Mouse (Mus musculus) adrenal gland, postnatal 25 days (tissue): ENCODE results near the gene Sema6c. TPM values are rescaled to one million over a fixed set of nuclear protein-coding genes. Genes with fewer than 3 reads are reported as not detected.
"Not testable (repeated sequence)": the region's sequence is repeated elsewhere in the genome, so short reads cannot be mapped to it uniquely, and the experiment has no call there.

ENCODE experiments used
- DNase-seq: peaks from one replicate; pipeline ENCODE4 v3.0.0; 2021; ENCODE audit warnings: mixed read lengths
- long read RNA-seq: library from polyadenylated mRNA; stranded (forward); transcript quantifications from one replicate; pipeline ENCODE4 v2.0.0, GENCODE M21; 2021
- total RNA-seq: library from RNA; stranded (reverse); gene quantifications from 2 replicates; pipeline ENCODE4 v1.2.3, GENCODE M21; 2021

Sema6c gene
- 3.9 and 5.0 TPM in 2 replicates for total RNA-seq
- long read RNA-seq, partial matches to known transcripts: 0 of 1 reads
- long read RNA-seq, other reads (novel, unspliced or antisense): 1 of 1 reads

- peak; percentile 92 for DNase-seq
Measured at GRCm38 (mm10) chr3:95159987-95160963, at the start of gene Sema6c. Gene Sema6c (plus strand): TSS chr3:95160457.

GRCm38 (mm10) chr3:95110911-95111726 is 49.1 kb upstream of the Sema6c start, which contains the start of gene Vps72:
Gene Vps72 (plus strand): TSS chr3:95111022.
- peak; percentile 87 for DNase-seq

- no peak for DNase-seq
Measured at GRCm38 (mm10) chr3:95112760-95113159, 47.5 kb upstream of the Sema6c start.

GRCm38 (mm10) chr3:95117751-95118150 is 42.5 kb upstream of the Sema6c start:
- no peak for DNase-seq

- no peak for DNase-seq
Measured at GRCm38 (mm10) chr3:95121580-95121979, 38.7 kb upstream of the Sema6c start.

GRCm38 (mm10) chr3:95124246-95124645 is 36.0 kb upstream of the Sema6c start, which contains the start of gene Tmod4:
Gene Tmod4 (plus strand): TSS chr3:95124476.
- DNase-seq: no peak

- DNase-seq: peak; percentile 63
Measured at GRCm38 (mm10) chr3:95124972-95125371, 35.3 kb upstream of the Sema6c start.

GRCm38 (mm10) chr3:95129226-95129651 is 31.0 kb upstream of the Sema6c start:
- no peak for DNase-seq

GRCm38 (mm10) chr3:95130081-95130480 is 30.2 kb upstream of the Sema6c start:
- no peak for DNase-seq

GRCm38 (mm10) chr3:95132389-95132788 is 27.9 kb upstream of the Sema6c start:
- not testable (repeated sequence) for DNase-seq

GRCm38 (mm10) chr3:95133176-95133575 is 27.1 kb upstream of the Sema6c start:
- no peak for DNase-seq

- peak; percentile 85 for DNase-seq
Measured at GRCm38 (mm10) chr3:95133680-95134101, 26.6 kb upstream of the Sema6c start, which contains the start of the genes Scnm1 and Lysmd1. Gene Scnm1 (minus strand): TSS chr3:95134011. Gene Lysmd1 (plus strand): TSS chr3:95134088.

GRCm38 (mm10) chr3:95134133-95134532 is 26.1 kb upstream of the Sema6c start:
- not testable (repeated sequence) for DNase-seq

GRCm38 (mm10) chr3:95135023-95135422 is 25.2 kb upstream of the Sema6c start:
- DNase-seq: peak; percentile 47

- no peak for DNase-seq
Measured at GRCm38 (mm10) chr3:95135433-95136052, 24.7 kb upstream of the Sema6c start.

GRCm38 (mm10) chr3:95136336-95136735 is 23.9 kb upstream of the Sema6c start:
- DNase-seq: no peak

- DNase-seq: no peak
Measured at GRCm38 (mm10) chr3:95139586-95140288, 20.5 kb upstream of the Sema6c start.

GRCm38 (mm10) chr3:95140289-95140595 is 20.0 kb upstream of the Sema6c start:
- DNase-seq: no peak

GRCm38 (mm10) chr3:95140795-95141194 is 19.5 kb upstream of the Sema6c start:
- no peak for DNase-seq

GRCm38 (mm10) chr3:95141474-95141873 is 18.8 kb upstream of the Sema6c start:
- DNase-seq: no peak

GRCm38 (mm10) chr3:95141952-95142616 is 18.2 kb upstream of the Sema6c start, which contains the start of gene Tnfaip8l2:
Gene Tnfaip8l2 (minus strand): TSS chr3:95142360.
- no peak for DNase-seq
